ENCODE assay signal across 9 mouse cellular contexts in the genomic region with DNA sequence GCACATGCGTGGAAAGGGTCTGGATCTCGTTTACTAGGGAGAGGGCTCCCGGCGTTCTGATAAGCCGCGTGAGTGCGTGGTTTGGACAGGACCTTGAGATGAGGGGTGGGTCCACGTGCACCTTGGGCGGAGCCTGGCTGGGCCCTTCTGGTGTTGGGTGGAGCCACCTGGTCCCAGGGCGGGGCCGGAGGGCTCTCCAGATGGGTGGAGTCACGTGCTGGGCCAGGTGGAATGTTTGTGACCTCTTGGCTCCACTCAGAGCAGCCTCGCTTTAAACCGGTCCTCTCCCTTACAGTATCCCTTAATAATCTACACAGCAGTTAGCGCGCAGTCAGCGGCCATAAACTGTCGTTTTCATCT. TPM values are rescaled to one million over a fixed set of nuclear protein-coding genes. Genes with fewer than 3 reads are reported as not detected.
A peak's percentile ranks its signal among the peaks of the same experiment; 100 is the strongest.
DNase-seq lines count a peak whose midpoint lies in the region; ATAC-seq and TF ChIP-seq lines count a peak whose summit lies in the region.
"Had no signal": no experiment of that assay in that cellular context is flagged by ENCODE, and none has a peak within 500 bp of the region (broad histone marks: within the 10 kb centered on the region; RNA-seq: fewer than 3 reads in every experiment).

No protein-coding gene starts in this region.

- H3K36me3 ChIP-seq in heart, embryonic 10.5 days, result no peaks in the 10 kb centered on the region
- no peaks in the 10 kb centered on the region for H3K36me3 ChIP-seq in embryonic facial prominence, embryonic 12.5 days
- H3K36me3 ChIP-seq in limb, embryonic 10.5 days, result no peaks in the 10 kb centered on the region
- no peaks in the 10 kb centered on the region for H3K36me3 ChIP-seq in midbrain, postnatal 0 days (ENCODE audit: insufficient read depth, low read length)
- H3K36me3 ChIP-seq: midbrain, embryonic 12.5 days had no signal

- no peak for TF ChIP-seq CTCF in midbrain, postnatal 0 days (IDR thresholded peaks at IDR 0.05)

- DNase-seq in heart, embryonic 10.5 days (ENCODE audit: low spot score), result no peak
- no peak for DNase-seq in heart, adult 9 months (ENCODE audit: low spot score in 2 of 2)
- DNase-seq in limb, embryonic 10.5 days (ENCODE audit: low spot score), result peak; percentile 71
- no peak for DNase-seq in midbrain, postnatal 0 days (ENCODE audit: low spot score)
- no peak for DNase-seq in gastrocnemius, postnatal 10 days
- no peak for DNase-seq in left cerebral cortex, postnatal 36 days (ENCODE audit: low spot score in 2 of 2)
- DNase-seq in spleen, postnatal 36 days (ENCODE audit: low spot score in 2 of 2), result no peak

- intact Hi-C loops in left cerebral cortex, postnatal 36 days (cut with DNase I), result no loop called here

- H3K4me1 ChIP-seq in heart, embryonic 10.5 days, result peaks cover 54% of the 10 kb centered on the region
- peaks cover 26% of the 10 kb centered on the region for H3K4me1 ChIP-seq in embryonic facial prominence, embryonic 12.5 days
- peaks cover 50% of the 10 kb centered on the region for H3K4me1 ChIP-seq in limb, embryonic 10.5 days
- peaks cover 16% of the 10 kb centered on the region for H3K4me1 ChIP-seq in midbrain, postnatal 0 days (ENCODE audit: insufficient read depth, low read length)

- peak overlapping the region; percentile 37 for H3K4me2 ChIP-seq in embryonic facial prominence, embryonic 12.5 days (replicated peaks)
- H3K4me2 ChIP-seq in midbrain, postnatal 0 days (ENCODE audit: low read depth, low read length, poor library complexity, severe bottlenecking), result peak overlapping the region; percentile 4; the same call in 1 of the 2 replicates

- peak overlapping the region; percentile 50 for H3K4me3 ChIP-seq in heart, embryonic 10.5 days
- peak overlapping the region; percentile 19; the same call in 1 of the 2 replicates for H3K4me3 ChIP-seq in embryonic facial prominence, embryonic 12.5 days
- H3K4me3 ChIP-seq in limb, embryonic 10.5 days, result peak overlapping the region; percentile 43
- H3K4me3 ChIP-seq in midbrain, postnatal 0 days (ENCODE audit: low read depth, low read length), result no peak overlapping the region

- 9% methylated on average over 18 of the region's 18 CpGs for WGBS in heart, embryonic 10.5 days
- WGBS in embryonic facial prominence, embryonic 12.5 days, result 6% methylated on average over 18 of the region's 18 CpGs
- WGBS in limb, embryonic 10.5 days, result 8% methylated on average over 18 of the region's 18 CpGs
- WGBS in midbrain, postnatal 0 days, result 44% methylated on average over 18 of the region's 18 CpGs

- H3K27ac ChIP-seq in heart, embryonic 10.5 days, result peak overlapping the region; percentile 42; the same call in 1 of the 2 replicates
- no peak overlapping the region for H3K27ac ChIP-seq in embryonic facial prominence, embryonic 12.5 days
- H3K27ac ChIP-seq in limb, embryonic 10.5 days, result peak overlapping the region; percentile 59; the same call in 1 of the 2 replicates
- H3K27ac ChIP-seq in midbrain, postnatal 0 days (ENCODE audit: low read depth, low read length), result no peak overlapping the region
- H3K27ac ChIP-seq: midbrain, embryonic 12.5 days had no signal

- H3K27me3 ChIP-seq in heart, embryonic 10.5 days (ENCODE audit: insufficient read depth, poor library complexity, severe bottlenecking), result peaks cover 79% of the 10 kb centered on the region
- H3K27me3 ChIP-seq in embryonic facial prominence, embryonic 12.5 days, result peaks cover 56% of the 10 kb centered on the region
- peaks cover 87% of the 10 kb centered on the region for H3K27me3 ChIP-seq in limb, embryonic 10.5 days (ENCODE audit: low read depth, poor library complexity, severe bottlenecking)
- no peaks in the 10 kb centered on the region; the same call in 1 of the 2 replicates for H3K27me3 ChIP-seq in midbrain, postnatal 0 days (ENCODE audit: insufficient read depth, low read length)

- ATAC-seq in embryonic facial prominence, embryonic 12.5 days (ENCODE audit: insufficient number of reproducible peaks, insufficient read depth, low FRiP score, low TSS enrichment), result no peak
- no peak for ATAC-seq in midbrain, postnatal 0 days (ENCODE audit: low FRiP score)

- H3K9ac ChIP-seq in embryonic facial prominence, embryonic 12.5 days, result no peak overlapping the region
- H3K9ac ChIP-seq in midbrain, postnatal 0 days (replicated peaks; ENCODE audit: low read length, poor library complexity, severe bottlenecking), result no peak overlapping the region
- H3K9ac ChIP-seq: midbrain, embryonic 12.5 days had no signal

- H3K9me3 ChIP-seq in heart, embryonic 10.5 days, result no peaks in the 10 kb centered on the region
- H3K9me3 ChIP-seq in embryonic facial prominence, embryonic 12.5 days, result no peaks in the 10 kb centered on the region
- no peaks in the 10 kb centered on the region for H3K9me3 ChIP-seq in limb, embryonic 10.5 days (replicated peaks)
- H3K9me3 ChIP-seq in midbrain, postnatal 0 days (ENCODE audit: low read length), result no peaks in the 10 kb centered on the region
- H3K9me3 ChIP-seq: midbrain, embryonic 12.5 days had no signal

RNA-seq across cellular contexts. Expression of a gene that starts 5.1 kb away (rescaled TPM):
- polyA plus RNA-seq in heart, embryonic 10.5 days (2016; fragmentation: Nextera tagmentation; extraction: Ambion mirVana), result 1.9 and 2.6 TPM in 2 replicates
- 0.49 and 0.59 TPM in 2 replicates for polyA plus RNA-seq in embryonic facial prominence, embryonic 12.5 days (2016; fragmentation: Nextera tagmentation; extraction: Ambion mirVana)
- polyA plus RNA-seq in limb, embryonic 10.5 days (2016; fragmentation: Nextera tagmentation; extraction: Ambion mirVana), result 0.34 and 0.35 TPM in 2 replicates
- total RNA-seq in midbrain, postnatal 0 days (2014; rRNA removed), result 4.3 and 4.6 TPM in 2 replicates
- 3.3 and 4.0 TPM in 2 replicates for polyA plus RNA-seq in midbrain, postnatal 0 days (2015; fragmentation: Nextera tagmentation; extraction: Ambion mirVana)
- total RNA-seq in gastrocnemius, postnatal 10 days (2021), result 10 to 100 TPM; 38.8 to 45.1 TPM
- total RNA-seq in left cerebral cortex, postnatal 36 days (2021), result 1 to 10 TPM; 1.1 to 1.3 TPM

RNA-seq across cellular contexts. Expression of a gene that starts 25.2 kb away (rescaled TPM):
- polyA plus RNA-seq in heart, embryonic 10.5 days (2016; fragmentation: Nextera tagmentation; extraction: Ambion mirVana), result 281 and 310 TPM in 2 replicates
- polyA plus RNA-seq in embryonic facial prominence, embryonic 12.5 days (2016; fragmentation: Nextera tagmentation; extraction: Ambion mirVana), result 420 and 454 TPM in 2 replicates
- polyA plus RNA-seq in limb, embryonic 10.5 days (2016; fragmentation: Nextera tagmentation; extraction: Ambion mirVana), result 234 and 286 TPM in 2 replicates
- total RNA-seq in midbrain, postnatal 0 days (2014; rRNA removed), result 605 and 625 TPM in 2 replicates
- polyA plus RNA-seq in midbrain, postnatal 0 days (2015; fragmentation: Nextera tagmentation; extraction: Ambion mirVana), result 510 and 517 TPM in 2 replicates
- 100 to 1,000 TPM; 197 to 221 TPM for total RNA-seq in gastrocnemius, postnatal 10 days (2021)
- total RNA-seq in left cerebral cortex, postnatal 36 days (2021), result 100 to 1,000 TPM; 492 to 581 TPM

RNA-seq across cellular contexts. Expression of a gene that starts 38.1 kb away (rescaled TPM):
- 2.2 and 3.8 TPM in 2 replicates for polyA plus RNA-seq in heart, embryonic 10.5 days (2016; fragmentation: Nextera tagmentation; extraction: Ambion mirVana)
- 9.2 and 9.3 TPM in 2 replicates for polyA plus RNA-seq in embryonic facial prominence, embryonic 12.5 days (2016; fragmentation: Nextera tagmentation; extraction: Ambion mirVana)
- 6.4 and 6.7 TPM in 2 replicates for polyA plus RNA-seq in limb, embryonic 10.5 days (2016; fragmentation: Nextera tagmentation; extraction: Ambion mirVana)
- total RNA-seq in midbrain, postnatal 0 days (2014; rRNA removed), result 13.4 and 27.3 TPM in 2 replicates
- 14.4 and 16.5 TPM in 2 replicates for polyA plus RNA-seq in midbrain, postnatal 0 days (2015; fragmentation: Nextera tagmentation; extraction: Ambion mirVana)
- 1 to 10 TPM; 3.5 to 3.9 TPM for total RNA-seq in gastrocnemius, postnatal 10 days (2021)
- 1 to 10 TPM; 5.6 to 7.0 TPM for total RNA-seq in left cerebral cortex, postnatal 36 days (2021)

RNA-seq across cellular contexts. Expression of a gene that starts 54.0 kb away (rescaled TPM):
- 79.2 and 94.0 TPM in 2 replicates for polyA plus RNA-seq in heart, embryonic 10.5 days (2016; fragmentation: Nextera tagmentation; extraction: Ambion mirVana)
- 54.9 and 56.5 TPM in 2 replicates for polyA plus RNA-seq in embryonic facial prominence, embryonic 12.5 days (2016; fragmentation: Nextera tagmentation; extraction: Ambion mirVana)
- 47.9 and 52.9 TPM in 2 replicates for polyA plus RNA-seq in limb, embryonic 10.5 days (2016; fragmentation: Nextera tagmentation; extraction: Ambion mirVana)
- 120 and 128 TPM in 2 replicates for total RNA-seq in midbrain, postnatal 0 days (2014; rRNA removed)
- 146 and 152 TPM in 2 replicates for polyA plus RNA-seq in midbrain, postnatal 0 days (2015; fragmentation: Nextera tagmentation; extraction: Ambion mirVana)
- total RNA-seq in gastrocnemius, postnatal 10 days (2021), result 100 to 1,000 TPM; 115 to 118 TPM
- total RNA-seq in left cerebral cortex, postnatal 36 days (2021), result 10 to 100 TPM; 78.1 to 94.7 TPM

RNA-seq across cellular contexts. Expression of a gene that starts 58.6 kb away (rescaled TPM):
- polyA plus RNA-seq in heart, embryonic 10.5 days (2016; fragmentation: Nextera tagmentation; extraction: Ambion mirVana), result 147 and 188 TPM in 2 replicates
- 154 and 162 TPM in 2 replicates for polyA plus RNA-seq in embryonic facial prominence, embryonic 12.5 days (2016; fragmentation: Nextera tagmentation; extraction: Ambion mirVana)
- 239 and 250 TPM in 2 replicates for polyA plus RNA-seq in limb, embryonic 10.5 days (2016; fragmentation: Nextera tagmentation; extraction: Ambion mirVana)
- 70.3 and 77.9 TPM in 2 replicates for total RNA-seq in midbrain, postnatal 0 days (2014; rRNA removed)
- 95.7 and 103 TPM in 2 replicates for polyA plus RNA-seq in midbrain, postnatal 0 days (2015; fragmentation: Nextera tagmentation; extraction: Ambion mirVana)
- total RNA-seq in gastrocnemius, postnatal 10 days (2021), result 10 to 100 TPM; 11.4 to 12.4 TPM
- 10 to 100 TPM; 16.7 to 19.0 TPM for total RNA-seq in left cerebral cortex, postnatal 36 days (2021)

Comparison
In these comparisons a context has a peak if more than half of its experiments do, and no peak if none do; other contexts are left out.
1. H3K27ac ChIP-seq: peak in heart, embryonic 10.5 days (single experiment) and limb, embryonic 10.5 days (single experiment); none in embryonic facial prominence, embryonic 12.5 days (single experiment) and midbrain, postnatal 0 days (single experiment).